Mouse (Mus musculus) cerebellum, postnatal 4 days (tissue): ENCODE measurements around the gene Zfp715.
"Not testable (repeated sequence)": the region's sequence is repeated elsewhere in the genome, so short reads cannot be mapped to it uniquely, and the experiment has no call there.

Experiments
- DNase-seq, 2 experiments: peaks; one replicate each; pipeline ENCODE4 v3.0.0; 2022; ENCODE audit warnings: low spot score in 2 of 2, mixed read lengths in 1 of 2

The Zfp715 gene

GRCm38 (mm10) chr7:43291524-43291923, 21.6 kb downstream of the Zfp715 start:
- no peak for DNase-seq

DNA sequence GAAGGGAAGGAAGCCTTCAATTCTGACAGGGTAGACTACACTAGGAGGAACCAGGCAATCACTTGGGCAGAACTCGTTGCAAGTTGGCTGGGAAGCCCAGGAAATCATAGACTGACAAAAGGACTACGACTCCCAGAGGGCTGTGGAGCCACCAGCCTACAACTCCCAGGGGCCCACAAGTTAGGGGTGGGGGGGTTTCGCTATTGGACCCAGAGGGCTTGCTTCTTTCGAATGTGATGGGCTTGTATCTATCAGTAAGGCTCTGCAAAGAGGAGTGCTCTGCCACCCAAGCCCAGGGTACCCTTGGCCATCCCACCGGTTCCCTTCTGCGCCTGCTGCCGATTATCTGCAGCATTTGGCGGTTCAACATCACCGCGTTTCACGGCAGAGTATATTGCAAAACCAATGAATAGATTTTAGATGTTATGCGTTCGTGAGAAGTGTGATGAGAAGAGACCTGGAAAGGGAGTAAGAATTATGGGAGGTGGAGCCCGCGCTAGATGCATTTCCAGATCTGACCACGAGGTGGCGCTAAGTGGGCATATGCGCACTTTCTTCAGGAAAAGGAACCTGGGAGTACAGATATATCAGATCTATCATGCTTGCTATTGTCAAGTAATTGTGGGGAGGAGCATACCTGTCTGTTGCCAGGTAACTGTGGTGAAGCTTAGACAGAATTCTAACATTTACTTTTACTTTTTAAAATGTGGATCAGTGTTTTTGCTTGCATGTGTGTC, 30.1 kb downstream of the Zfp715 start:
- DNase-seq: peak; percentile 70 to 85

GRCm38 (mm10) chr7:43282459-43282858, 30.6 kb downstream of the Zfp715 start:
- no peak for DNase-seq

DNA sequence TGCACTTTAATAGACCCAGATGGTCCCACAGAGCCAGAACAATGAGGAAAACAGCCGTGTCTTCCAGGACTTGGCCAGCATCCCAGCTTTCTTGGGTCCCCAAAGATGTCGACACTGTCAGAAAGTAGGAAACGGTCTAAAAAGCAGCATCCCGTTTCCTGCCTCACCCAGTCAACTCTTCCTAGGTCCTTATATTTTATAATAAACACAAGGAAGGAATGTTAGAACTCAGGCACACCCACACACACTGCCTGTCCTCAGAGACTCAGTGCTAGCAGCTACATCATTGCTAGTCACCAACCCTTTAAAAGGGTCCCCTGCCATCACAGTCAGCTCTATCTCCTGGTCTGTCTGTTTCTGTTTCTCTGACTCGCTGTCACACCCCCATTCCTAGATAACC, 35.7 kb downstream of the Zfp715 start:
- DNase-seq: no peak

GRCm38 (mm10) chr7:43276178-43276577, 36.9 kb downstream of the Zfp715 start:
- not testable (repeated sequence) for DNase-seq

- DNase-seq: no peak
Measured at GRCm38 (mm10) chr7:43273476-43273875, 39.6 kb downstream of the Zfp715 start.

DNA sequence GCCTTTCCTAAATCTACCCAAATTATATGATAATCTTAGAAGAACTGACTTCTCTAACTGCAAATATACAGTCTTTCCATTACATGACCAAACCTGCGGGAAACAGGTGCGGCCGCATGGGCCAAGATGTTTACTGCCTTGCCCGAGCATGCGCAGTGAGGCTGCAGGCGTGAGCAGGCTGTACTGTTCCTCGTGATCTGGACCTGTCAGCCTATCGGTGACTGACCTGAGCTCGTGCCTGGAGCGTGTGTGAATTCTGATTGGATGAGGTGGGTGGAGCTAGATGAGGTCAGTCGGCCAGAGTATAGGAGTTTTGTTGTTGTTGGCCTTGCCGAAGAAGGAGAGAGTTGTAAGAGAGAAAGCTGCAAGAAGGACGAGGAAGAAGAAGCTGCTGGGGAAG, 45.7 kb downstream of the Zfp715 start:
- not testable (repeated sequence) for DNase-seq

- DNase-seq: no peak
Measured at GRCm38 (mm10) chr7:43253540-43253939, 59.6 kb downstream of the Zfp715 start.

DNA sequence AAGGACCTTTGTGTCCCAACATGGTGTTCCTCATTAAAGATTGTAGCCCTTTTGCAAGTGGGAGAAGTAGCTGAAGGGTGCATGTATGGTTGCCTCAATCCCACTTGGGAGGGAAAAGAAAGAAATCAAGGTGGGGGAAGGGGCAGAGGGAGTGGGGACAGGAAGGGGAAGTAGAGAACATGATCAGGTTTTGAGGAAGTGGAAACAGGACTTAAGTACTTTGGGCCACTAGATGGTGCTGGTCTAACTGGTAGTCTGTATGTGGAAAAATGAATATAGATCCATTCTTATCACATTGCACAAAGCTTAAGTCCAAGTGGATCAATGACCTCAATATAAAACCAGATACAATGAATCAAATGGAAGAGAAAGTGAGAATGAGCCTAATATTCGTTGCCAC, 62.4 kb downstream of the Zfp715 start:
- DNase-seq: not testable (repeated sequence)
